Mouse (Mus musculus): ENCODE measurements around the gene Trpv4.

- TF ChIP-seq CTCF (IDR thresholded peaks at IDR 0.05; ENCODE audit: control insufficient read depth, insufficient read depth, low read length), result peak; percentile 91
- TF ChIP-seq POLR2A (IDR thresholded peaks at IDR 0.05; ENCODE audit: borderline replicate concordance, control insufficient read depth, low read depth, low read length), result no peak
These were observed 19.2 kb downstream of the Trpv4 start for GRCm38 (mm10) chr5:114638769-114639644.
